Mouse (Mus musculus) lung, adult 2 months (tissue): ENCODE data around the gene Cntnap2.

ENCODE experiments used
- CTCF ChIP-seq: fragments of 200-500 bp; IDR thresholded peaks from 2 replicates; pipeline ENCODE4 v1.5.1; 2011; ENCODE audit warnings: mild to moderate bottlenecking, low read length, control low read depth; ENCODE audit not compliant: insufficient read depth
- POLR2A ChIP-seq: fragments of 200-500 bp; IDR thresholded peaks from 2 replicates; pipeline ENCODE4 v1.6.1; 2011; ENCODE audit warnings: low read depth, mild to moderate bottlenecking, control low read depth, low read length, borderline replicate concordance; ENCODE audit errors: extremely low read depth

DNA sequence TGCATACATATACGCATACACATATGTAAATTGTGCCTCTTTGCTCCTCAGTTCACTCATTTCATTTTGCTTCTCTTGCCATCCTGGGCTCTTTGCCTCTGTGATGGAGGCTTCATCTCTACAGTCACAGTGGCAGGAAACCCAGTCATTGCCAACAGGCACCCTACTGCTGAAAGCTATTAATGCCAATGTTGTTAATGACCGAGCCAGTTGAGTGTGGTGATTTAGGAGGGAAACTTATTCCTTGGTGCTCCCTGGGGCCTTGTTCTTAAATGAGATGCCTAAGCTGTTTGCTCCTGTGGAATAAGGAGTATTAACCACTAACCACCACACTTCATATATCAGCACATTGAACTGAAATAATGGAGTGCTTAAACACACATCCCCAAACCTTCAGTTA is 1640.2 kb downstream of the Cntnap2 start:
- no peak for TF ChIP-seq CTCF
- no peak for TF ChIP-seq POLR2A
